Mouse (Mus musculus): ENCODE measurements at regions not wholly inside any gene's neighbourhood (a gene's known extent, or its start where the extent isn't known, plus 50 kb on each side); places are given as distances from the start of the nearest gene placed in this dataset.

- no peak overlapping the region for H3K4me3 ChIP-seq (replicated peaks; ENCODE audit: low read length)
- no peak for DNase-seq (ENCODE audit: low spot score)
- WGBS = 80% methylated on average over 6 of the region's 6 CpGs
- no peak overlapping the region for H3K4me2 ChIP-seq (replicated peaks)
- no peaks in the 10 kb centered on the region for H3K9me3 ChIP-seq (ENCODE audit: control insufficient read depth, low read length)
- no peak overlapping the region for H3K9ac ChIP-seq
- H3K4me1 ChIP-seq (replicated peaks; ENCODE audit: control insufficient read depth, insufficient read depth, low read length) = no peaks in the 10 kb centered on the region
- no peaks in the 10 kb centered on the region for H3K27me3 ChIP-seq (ENCODE audit: control insufficient read depth, insufficient read depth, low read length)
- no peak overlapping the region for H3K27ac ChIP-seq
- H3K36me3 ChIP-seq (replicated peaks; ENCODE audit: control insufficient read depth, insufficient read depth) = no peaks in the 10 kb centered on the region
- no peak for ATAC-seq (ENCODE audit: low FRiP score)
These were observed 393.5 kb downstream of the Rergl start for GRCm38 (mm10) chr6:139108263-139108662.

GRCm38 (mm10) chr6:139103397-139103796 lies 398.4 kb downstream of the Rergl start:
- no peak for ATAC-seq (ENCODE audit: low FRiP score)
- WGBS = 40% methylated on average over 3 of the region's 3 CpGs
- H3K4me1 ChIP-seq (replicated peaks; ENCODE audit: control insufficient read depth, insufficient read depth, low read length) = no peaks in the 10 kb centered on the region

GRCm38 (mm10) chr6:139099273-139099672 lies 402.5 kb downstream of the Rergl start:
- H3K4me2 ChIP-seq (replicated peaks) = no peak overlapping the region
- H3K4me3 ChIP-seq (replicated peaks; ENCODE audit: low read length) = no peak overlapping the region
- no peak for ATAC-seq (ENCODE audit: low FRiP score)
- 92% methylated on average over 11 of the region's 11 CpGs for WGBS
- no peaks in the 10 kb centered on the region for H3K4me1 ChIP-seq (replicated peaks; ENCODE audit: control insufficient read depth, insufficient read depth, low read length)
- H3K36me3 ChIP-seq (replicated peaks; ENCODE audit: control insufficient read depth, insufficient read depth) = no peaks in the 10 kb centered on the region
- no peak overlapping the region for H3K27ac ChIP-seq
- no peak overlapping the region for H3K9ac ChIP-seq
- no peaks in the 10 kb centered on the region for H3K9me3 ChIP-seq (ENCODE audit: control insufficient read depth, low read length)
- H3K27me3 ChIP-seq (ENCODE audit: control insufficient read depth, insufficient read depth, low read length) = no peaks in the 10 kb centered on the region
- no peak for DNase-seq (ENCODE audit: low spot score)

More at GRCm38 (mm10) chr6:139103397-139103796, 398.4 kb downstream of the Rergl start:
- no peaks in the 10 kb centered on the region for H3K27me3 ChIP-seq (ENCODE audit: control insufficient read depth, insufficient read depth, low read length)
- DNase-seq (ENCODE audit: low spot score) = no peak
- H3K36me3 ChIP-seq (replicated peaks; ENCODE audit: control insufficient read depth, insufficient read depth) = no peaks in the 10 kb centered on the region
- H3K9ac ChIP-seq = no peak overlapping the region
- no peak overlapping the region for H3K27ac ChIP-seq
- H3K9me3 ChIP-seq (ENCODE audit: control insufficient read depth, low read length) = no peaks in the 10 kb centered on the region
- no peak overlapping the region for H3K4me3 ChIP-seq (replicated peaks; ENCODE audit: low read length)
- no peak overlapping the region for H3K4me2 ChIP-seq (replicated peaks)

GRCm38 (mm10) chr6:139075433-139075832 lies 417.1 kb upstream of the Igbp1b start:
- H3K4me3 ChIP-seq (replicated peaks; ENCODE audit: low read length) = no peak overlapping the region
- H3K4me1 ChIP-seq (replicated peaks; ENCODE audit: control insufficient read depth, insufficient read depth, low read length) = no peaks in the 10 kb centered on the region
- H3K27me3 ChIP-seq (ENCODE audit: control insufficient read depth, insufficient read depth, low read length) = no peaks in the 10 kb centered on the region
- no peak overlapping the region for H3K4me2 ChIP-seq (replicated peaks)
- 52% methylated on average over 4 of the region's 4 CpGs for WGBS
- H3K27ac ChIP-seq = no peak overlapping the region
- no peaks in the 10 kb centered on the region for H3K36me3 ChIP-seq (replicated peaks; ENCODE audit: control insufficient read depth, insufficient read depth)
- no peak overlapping the region for H3K9ac ChIP-seq
- DNase-seq (ENCODE audit: low spot score) (no peak), ATAC-seq (ENCODE audit: low FRiP score) (no peak)
- no peaks in the 10 kb centered on the region for H3K9me3 ChIP-seq (ENCODE audit: control insufficient read depth, low read length)

GRCm38 (mm10) chr6:139027696-139028095 lies 369.4 kb upstream of the Igbp1b start:
- Histone ChIP-seq H3K4me3 (replicated peaks; ENCODE audit: low read length) (no peak overlapping the region), H3K9me3 (ENCODE audit: control insufficient read depth, low read length) (no peaks in the 10 kb centered on the region), H3K9ac (no peak overlapping the region), H3K4me2 (replicated peaks) (no peak overlapping the region), H3K36me3 (replicated peaks; ENCODE audit: control insufficient read depth, insufficient read depth) (no peaks in the 10 kb centered on the region), H3K27ac (no peak overlapping the region), H3K27me3 (ENCODE audit: control insufficient read depth, insufficient read depth, low read length) (no peaks in the 10 kb centered on the region), H3K4me1 (replicated peaks; ENCODE audit: control insufficient read depth, insufficient read depth, low read length) (no peaks in the 10 kb centered on the region)
- DNase-seq (ENCODE audit: low spot score) (no peak), ATAC-seq (ENCODE audit: low FRiP score) (no peak)
- 85% methylated on average over 3 of the region's 3 CpGs for WGBS

GRCm38 (mm10) chr6:139014526-139014925 lies 356.2 kb upstream of the Igbp1b start:
- H3K27me3 ChIP-seq (ENCODE audit: control insufficient read depth, insufficient read depth, low read length) = no peaks in the 10 kb centered on the region
- no peak overlapping the region for H3K27ac ChIP-seq
- no peak overlapping the region for H3K9ac ChIP-seq
- ATAC-seq (ENCODE audit: low FRiP score) = no peak
- H3K4me3 ChIP-seq (replicated peaks; ENCODE audit: low read length) = no peak overlapping the region
- H3K36me3 ChIP-seq (replicated peaks; ENCODE audit: control insufficient read depth, insufficient read depth) = no peaks in the 10 kb centered on the region
- no peak for DNase-seq (ENCODE audit: low spot score)
- WGBS = 86% methylated on average over 4 of the region's 4 CpGs
- no peak overlapping the region for H3K4me2 ChIP-seq (replicated peaks)
- 0 out of 2 replicates have a peak, but pooled peaks cover 4% of the 10 kb centered on the region for H3K9me3 ChIP-seq (ENCODE audit: control insufficient read depth, low read length)
- no peaks in the 10 kb centered on the region for H3K4me1 ChIP-seq (replicated peaks; ENCODE audit: control insufficient read depth, insufficient read depth, low read length)

GRCm38 (mm10) chr6:139010501-139010900 lies 352.2 kb upstream of the Igbp1b start:
- H3K27ac ChIP-seq = no peak overlapping the region
- H3K9me3 ChIP-seq (ENCODE audit: control insufficient read depth, low read length) = no peaks in the 10 kb centered on the region
- H3K4me1 ChIP-seq (replicated peaks; ENCODE audit: control insufficient read depth, insufficient read depth, low read length) = no peaks in the 10 kb centered on the region
- WGBS = 85% methylated on average over 4 of the region's 4 CpGs
- H3K27me3 ChIP-seq (ENCODE audit: control insufficient read depth, insufficient read depth, low read length) = no peaks in the 10 kb centered on the region
- no peak overlapping the region for H3K4me2 ChIP-seq (replicated peaks)
- no peak for ATAC-seq (ENCODE audit: low FRiP score)
- DNase-seq (ENCODE audit: low spot score) = no peak
- H3K4me3 ChIP-seq (replicated peaks; ENCODE audit: low read length) = no peak overlapping the region
- no peak overlapping the region for H3K9ac ChIP-seq
- H3K36me3 ChIP-seq (replicated peaks; ENCODE audit: control insufficient read depth, insufficient read depth) = no peaks in the 10 kb centered on the region
